Mouse (Mus musculus) large intestine, adult 2 months (tissue): Measurements from ENCODE around the gene Cacng7. TPM values are rescaled to one million over a fixed set of nuclear protein-coding genes. Genes with fewer than 3 reads are reported as not detected.

Source experiments
- DNase-seq: peaks from one replicate; pipeline ENCODE4 v3.0.0-alpha.2; 2012; ENCODE audit warnings: low read depth, low spot score
- WGBS: fragments of 180-500 bp; shearing (Covaris S2); methylation state at CpG from one replicate; pipeline ENCODE4 v1.1.7; 2018; 5-methylcytosine and 5-hydroxymethylcytosine counted together
- polyA plus RNA-seq: library from polyadenylated mRNA; depleted of rRNA; stranded (reverse); fragments of >200 nt; gene quantifications from 2 replicates; pipeline ENCODE4 v1.2.3, GENCODE M21; 2012

Cacng7 gene
- polyA plus RNA-seq, 1 experiment: 4.0 TPM

- 11% methylated on average over 33 of the region's 33 CpGs for WGBS
- no peak for DNase-seq
Measured at GRCm38 (mm10) chr7:3301628-3302555, 30.9 kb upstream of the Cacng7 start.

GRCm38 (mm10) chr7:3302556-3303275 lies 30.0 kb upstream of the Cacng7 start:
- WGBS: under 1% methylated on average over 16 of the region's 16 CpGs
- no peak for DNase-seq

GRCm38 (mm10) chr7:3303276-3303781 lies 29.4 kb upstream of the Cacng7 start:
- no peak for DNase-seq
- 4% methylated on average over 24 of the region's 29 CpGs for WGBS

GRCm38 (mm10) chr7:3303789-3304188 lies 29.0 kb upstream of the Cacng7 start:
- WGBS: 18% methylated on average over 12 of the region's 12 CpGs
- no peak for DNase-seq

- no peak for DNase-seq
- WGBS: 22% methylated on average over 10 of the region's 10 CpGs
Measured at GRCm38 (mm10) chr7:3304298-3304697, 28.5 kb upstream of the Cacng7 start.

- DNase-seq: no peak
- WGBS: 57% methylated on average over 3 of the region's 3 CpGs
Measured at GRCm38 (mm10) chr7:3306400-3306799, 26.4 kb upstream of the Cacng7 start.

GRCm38 (mm10) chr7:3308646-3309045 lies 24.1 kb upstream of the Cacng7 start:
- WGBS: 27% methylated on average over 4 of the region's 4 CpGs
- no peak for DNase-seq

- no peak for DNase-seq
- 96% methylated on average over 7 of the region's 7 CpGs for WGBS
Measured at GRCm38 (mm10) chr7:3310233-3310632, 22.5 kb upstream of the Cacng7 start.

- WGBS: 67% methylated on average over 8 of the region's 8 CpGs
- no peak for DNase-seq
Measured at GRCm38 (mm10) chr7:3313571-3313970, 19.2 kb upstream of the Cacng7 start.

GRCm38 (mm10) chr7:3314121-3314520 lies 18.6 kb upstream of the Cacng7 start:
- 67% methylated on average over 5 of the region's 5 CpGs for WGBS
- DNase-seq: no peak

GRCm38 (mm10) chr7:3317704-3318103 lies 15.1 kb upstream of the Cacng7 start:
- WGBS: 63% methylated on average over 4 of the region's 4 CpGs

GRCm38 (mm10) chr7:3320856-3321255 lies 11.9 kb upstream of the Cacng7 start:
- 69% methylated on average over 3 of the region's 3 CpGs for whole genome bisulfite sequencing
- no peak for DNase-seq

More at GRCm38 (mm10) chr7:3317704-3318103, 15.1 kb upstream of the Cacng7 start:
- no peak for DNase-seq

- 93% methylated on average over 1 of the region's 1 CpGs for WGBS
- no peak for DNase-seq
Measured at GRCm38 (mm10) chr7:3323826-3324225, 8.9 kb upstream of the Cacng7 start.

- 70% methylated on average over 4 of the region's 4 CpGs for WGBS
- no peak for DNase-seq
Measured at GRCm38 (mm10) chr7:3327961-3328360, 4.8 kb upstream of the Cacng7 start.

GRCm38 (mm10) chr7:3329776-3330546 lies 2.8 kb upstream of the Cacng7 start:
- peak; percentile 6 for DNase-seq
- 25% methylated on average over 31 of the region's 31 CpGs for WGBS

GRCm38 (mm10) chr7:3331171-3331570 lies 1.6 kb upstream of the Cacng7 start:
- WGBS: 37% methylated on average over 6 of the region's 6 CpGs

GRCm38 (mm10) chr7:3331581-3332223 lies 1.1 kb upstream of the Cacng7 start:
- WGBS: 1% methylated on average over 27 of the region's 27 CpGs
- no peak for DNase-seq

More at GRCm38 (mm10) chr7:3331171-3331570, 1.6 kb upstream of the Cacng7 start:
- no peak for DNase-seq

GRCm38 (mm10) chr7:3332224-3332615 lies 535 bp upstream of the Cacng7 start:
- WGBS: 2% methylated on average over 4 of the region's 4 CpGs
- DNase-seq: no peak

- 14% methylated on average over 5 of the region's 5 CpGs for WGBS
- no peak for DNase-seq
Measured at GRCm38 (mm10) chr7:3333542-3333941, 787 bp downstream of the Cacng7 start.
